Mouse (Mus musculus) heart, embryonic 13.5 days (tissue): ENCODE measurements around the gene Rspo4. TPM values are rescaled to one million over a fixed set of nuclear protein-coding genes. Genes with fewer than 3 reads are reported as not detected.

ENCODE experiments used
- ATAC-seq: fragments of 200-750 bp; cut with Nextera tagmentation; 2 replicates; pipeline ENCODE4 v1.8.0; 2017; ENCODE audit warnings: moderate TSS enrichment; ENCODE audit not compliant: insufficient number of reproducible peaks, low FRiP score, low TSS enrichment; ENCODE audit errors: extremely low read depth
- H3K27ac ChIP-seq: fragments of 300-500 bp; sonication (generic); replicated peaks from 2 replicates; pipeline ENCODE4 v1.5.1; 2015; ENCODE audit warnings: moderate library complexity, mild to moderate bottlenecking, inconsistent platforms
- H3K27me3 ChIP-seq: fragments of 300-500 bp; sonication (generic); replicated peaks from 2 replicates; pipeline ENCODE4 v1.6.1; 2015; ENCODE audit warnings: mild to moderate bottlenecking, inconsistent platforms
- H3K36me3 ChIP-seq: fragments of 300-500 bp; sonication (generic); 2 replicates; pipeline ENCODE4 v1.6.1; 2015; ENCODE audit warnings: mild to moderate bottlenecking, inconsistent platforms
- H3K4me1 ChIP-seq: fragments of 300-500 bp; sonication (generic); 2 replicates; pipeline ENCODE4 v1.6.1; 2015; ENCODE audit warnings: inconsistent platforms
- H3K4me2 ChIP-seq: fragments of 300-500 bp; sonication (generic); 2 replicates; pipeline ENCODE4 v1.6.1; 2015; ENCODE audit warnings: inconsistent platforms, mild to moderate bottlenecking, moderate library complexity
- H3K4me3 ChIP-seq: fragments of 300-500 bp; sonication (generic); 2 replicates; pipeline ENCODE4 v1.5.1; 2015; ENCODE audit warnings: moderate library complexity, mild to moderate bottlenecking, inconsistent platforms
- H3K9ac ChIP-seq: fragments of 300-500 bp; sonication (generic); 2 replicates; pipeline ENCODE4 v1.6.1; 2015; ENCODE audit warnings: inconsistent platforms, mild to moderate bottlenecking, moderate library complexity
- H3K9me3 ChIP-seq: fragments of 300-500 bp; sonication (generic); 2 replicates; pipeline ENCODE4 v1.6.1; 2016; ENCODE audit warnings: inconsistent platforms
- WGBS: fragments of 180-500 bp; shearing (Covaris S2); methylation state at CpG from one replicate; pipeline ENCODE4 v1.1.7; 2015; ENCODE audit warnings: mixed read lengths; 5-methylcytosine and 5-hydroxymethylcytosine counted together
- polyA plus RNA-seq: library from polyadenylated mRNA; unstranded; fragments of >200 nt; fragmentation: Nextera tagmentation; extraction: Ambion mirVana; gene quantifications from 2 replicates; pipeline ENCODE4 v1.2.1, GENCODE M21; 2015

Rspo4 gene
- polyA plus RNA-seq, 1 experiment from 2014 or later: not detected

DNA sequence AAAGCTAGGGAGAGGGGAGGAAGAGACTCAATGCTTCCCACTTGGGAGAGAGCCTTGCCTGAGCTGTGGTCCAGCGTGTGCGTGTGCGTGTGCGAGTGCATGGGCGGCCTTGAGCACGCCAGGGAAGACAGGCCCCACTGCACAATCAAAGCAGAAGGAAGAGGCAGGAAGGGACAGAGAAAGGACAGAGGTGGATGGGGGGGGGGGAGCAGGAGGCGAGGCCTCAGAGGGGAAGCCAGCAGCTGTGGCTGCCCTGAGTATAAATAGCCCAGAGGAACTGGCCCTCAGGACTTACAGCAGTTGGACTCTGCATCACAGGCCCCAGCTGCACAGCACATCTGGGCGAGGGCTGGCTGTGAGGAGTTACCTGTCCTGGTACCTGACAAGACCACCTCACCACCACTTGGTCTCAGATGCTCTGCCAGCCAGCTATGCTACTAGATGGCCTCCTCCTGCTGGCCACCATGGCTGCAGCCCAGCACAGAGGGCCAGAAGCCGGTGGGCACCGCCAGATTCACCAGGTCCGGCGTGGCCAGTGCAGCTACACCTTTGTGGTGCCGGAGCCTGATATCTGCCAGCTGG is 68.3 kb downstream of the Rspo4 start, which contains the start of gene Angpt4:
TSS of gene Angpt4 (plus strand) at position 292 of the 582 bp plus-strand sequence.
- Histone ChIP-seq H3K27ac (no peak within 1 kb of the TSS), H3K4me2 (no peak within 1 kb of the TSS), H3K4me1 (peaks cover 18% of the 10 kb centered on the region), H3K9me3 (no peaks in the 10 kb centered on the region), H3K9ac (peak within 1 kb of the TSS; percentile 3; the same call in 1 of the 2 replicates), H3K4me3 (no peak within 1 kb of the TSS), H3K36me3 (no peaks in the 10 kb centered on the region), H3K27me3 (0 out of 2 replicates have a peak, but pooled peaks cover 7% of the 10 kb centered on the region)
- WGBS: 51% methylated on average over 12 of the region's 13 CpGs
- ATAC-seq: peak; percentile 14; the same call in 1 of the 2 replicates

DNA sequence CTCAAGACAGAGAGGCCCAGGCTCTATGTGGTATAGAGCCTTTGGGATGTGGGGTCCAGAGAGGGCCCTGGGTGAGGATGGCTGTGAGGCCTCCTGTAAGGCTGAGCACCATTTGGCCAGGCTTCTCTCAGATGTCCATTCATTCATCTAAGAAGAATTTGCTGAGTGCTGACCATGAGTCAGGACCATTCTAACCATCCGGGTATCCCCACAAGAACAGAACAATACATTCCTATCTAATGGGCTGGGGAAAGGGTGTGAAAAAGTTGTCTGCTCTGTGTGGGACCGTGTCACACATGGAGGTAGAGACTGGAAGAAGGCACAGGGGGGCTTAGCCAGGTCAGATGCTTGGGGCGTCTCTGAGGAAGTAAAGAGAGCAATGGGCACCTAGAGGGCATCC is 69.0 kb downstream of the Rspo4 start:
- ATAC-seq: no peak

DNA sequence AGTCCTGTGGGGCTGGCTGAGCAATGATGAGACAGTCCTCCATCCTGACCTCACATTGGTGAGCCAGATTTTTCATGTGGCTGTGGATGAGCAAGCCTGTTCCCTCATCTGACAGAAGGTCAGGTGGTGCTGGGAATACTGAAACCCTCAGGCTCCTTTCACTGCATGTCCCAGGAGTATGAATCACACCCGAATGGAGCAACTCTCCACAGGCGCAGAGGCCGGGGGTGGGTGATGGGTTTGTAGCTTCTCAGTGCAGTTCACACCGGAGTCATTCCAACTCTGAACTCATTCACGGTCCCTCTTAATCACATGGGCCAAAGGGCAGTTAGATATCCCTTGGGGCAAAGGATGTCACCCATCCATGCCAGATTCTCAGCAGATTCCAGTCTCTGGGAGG is 71.4 kb downstream of the Rspo4 start:
- Histone ChIP-seq H3K36me3 (no peaks in the 10 kb centered on the region), H3K4me3 (no peak overlapping the region), H3K27me3 (0 out of 2 replicates have a peak, but pooled peaks cover 7% of the 10 kb centered on the region), H3K9me3 (no peaks in the 10 kb centered on the region), H3K9ac (no peak overlapping the region), H3K27ac (no peak overlapping the region), H3K4me2 (no peak overlapping the region), H3K4me1 (peaks cover 22% of the 10 kb centered on the region)
- no peak for ATAC-seq
- WGBS: 64% methylated on average over 5 of the region's 5 CpGs

More for the DNA sequence above, 69.0 kb downstream of the Rspo4 start:
- WGBS: 66% methylated on average over 3 of the region's 3 CpGs
- Histone ChIP-seq H3K27ac (no peak overlapping the region), H3K9ac (no peak overlapping the region), H3K4me3 (no peak overlapping the region), H3K27me3 (0 out of 2 replicates have a peak, but pooled peaks cover 7% of the 10 kb centered on the region), H3K4me2 (no peak overlapping the region), H3K9me3 (no peaks in the 10 kb centered on the region), H3K4me1 (peaks cover 18% of the 10 kb centered on the region), H3K36me3 (no peaks in the 10 kb centered on the region)

DNA sequence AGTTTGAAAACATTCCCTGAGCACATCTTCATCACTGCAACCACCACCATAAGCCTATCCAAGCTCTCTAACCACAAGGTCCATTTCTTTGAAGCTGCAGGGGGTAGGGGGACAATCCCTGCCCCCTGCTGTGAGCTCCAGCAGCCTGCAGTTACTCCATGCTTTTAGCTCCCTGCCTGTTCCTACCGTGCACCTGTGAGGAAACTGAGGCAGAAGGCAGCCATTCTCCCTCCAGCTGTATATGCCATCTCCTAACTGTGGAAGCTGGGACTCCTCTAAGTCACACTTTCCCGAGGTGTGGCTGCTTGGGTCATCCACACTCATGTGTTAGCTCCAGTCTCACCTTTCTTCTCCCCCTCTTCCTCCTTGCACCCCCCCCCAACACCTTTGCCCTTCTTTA is 72.4 kb downstream of the Rspo4 start:
- Histone ChIP-seq H3K27me3 (0 out of 2 replicates have a peak, but pooled peaks cover 7% of the 10 kb centered on the region), H3K9me3 (no peaks in the 10 kb centered on the region), H3K4me1 (peaks cover 25% of the 10 kb centered on the region), H3K4me2 (no peak overlapping the region), H3K4me3 (no peak overlapping the region), H3K27ac (no peak overlapping the region), H3K9ac (no peak overlapping the region), H3K36me3 (no peaks in the 10 kb centered on the region)
- no peak for ATAC-seq
- 23% methylated on average over 2 of the region's 2 CpGs for WGBS

DNA sequence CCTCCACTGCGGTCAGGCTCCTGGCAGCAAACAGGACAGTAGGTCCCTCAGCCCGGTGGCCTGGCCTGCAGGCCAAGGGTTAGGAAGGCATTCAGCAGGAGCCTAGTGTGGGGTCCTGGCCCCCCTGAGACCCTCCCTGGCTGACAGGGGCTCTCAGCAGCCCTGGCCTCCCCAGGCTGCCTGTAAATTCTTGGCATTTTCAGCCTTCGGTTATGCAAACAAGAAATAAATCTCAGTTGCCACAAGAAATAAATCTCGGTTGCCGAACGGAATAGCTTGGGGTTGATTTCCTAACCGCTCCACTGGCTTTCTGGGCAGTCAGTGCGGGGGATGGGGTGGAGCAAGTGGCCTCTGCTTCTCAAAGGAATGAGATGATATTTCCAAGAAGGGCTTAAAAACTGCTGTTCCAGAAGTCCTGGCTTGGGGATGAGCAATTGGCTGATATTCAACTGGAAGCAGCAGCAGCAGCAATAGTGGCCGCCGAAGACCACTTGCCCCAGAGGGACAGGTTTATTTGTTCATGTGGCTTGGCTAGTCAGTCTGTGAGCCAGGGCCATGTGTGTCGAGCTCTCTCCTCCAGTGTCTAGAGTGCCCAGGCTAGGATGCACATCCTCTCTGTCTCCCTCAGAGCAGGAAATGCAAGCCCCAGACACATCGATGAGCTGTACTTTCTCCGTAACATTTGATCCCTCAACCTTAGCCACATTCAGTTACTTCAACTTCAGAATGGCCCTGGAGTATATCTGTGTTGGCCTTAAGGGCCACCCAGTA is 73.5 kb downstream of the Rspo4 start:
- no peak for ATAC-seq
- Histone ChIP-seq H3K9me3 (no peaks in the 10 kb centered on the region), H3K4me1 (peaks cover 16% of the 10 kb centered on the region), H3K27ac (no peak overlapping the region), H3K36me3 (no peaks in the 10 kb centered on the region), H3K27me3 (0 out of 2 replicates have a peak, but pooled peaks cover 7% of the 10 kb centered on the region), H3K4me2 (no peak overlapping the region), H3K9ac (no peak overlapping the region), H3K4me3 (no peak overlapping the region)
- 62% methylated on average over 13 of the region's 13 CpGs for WGBS

DNA sequence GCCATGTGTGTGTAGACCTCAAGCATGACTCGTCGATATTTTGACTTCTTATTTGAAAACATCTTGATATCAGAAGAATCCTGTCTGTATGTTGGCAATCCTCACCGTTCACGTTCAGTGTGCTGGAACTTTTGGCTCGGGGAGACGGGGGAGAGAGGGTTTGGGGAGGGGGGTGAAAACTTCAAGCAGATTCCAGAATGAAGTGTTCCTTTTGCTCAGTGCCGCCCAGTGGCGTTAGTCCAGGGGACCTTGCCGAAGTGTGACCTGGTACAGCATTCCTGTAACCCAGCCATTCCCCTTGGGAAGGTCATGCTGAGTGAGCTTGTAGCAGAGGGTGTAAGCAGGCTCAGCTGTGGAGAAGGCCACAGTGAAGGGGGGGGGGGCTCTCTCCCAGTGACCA is 76.4 kb downstream of the Rspo4 start:
- H3K4me2 ChIP-seq: no peak overlapping the region
- H3K27me3 ChIP-seq: 0 out of 2 replicates have a peak, but pooled peaks cover under 1% of the 10 kb centered on the region
- 32% methylated on average over 9 of the region's 9 CpGs for WGBS
- no peak overlapping the region for H3K9ac ChIP-seq
- no peaks in the 10 kb centered on the region for H3K9me3 ChIP-seq
- H3K27ac ChIP-seq: no peak overlapping the region
- peaks cover 16% of the 10 kb centered on the region for H3K4me1 ChIP-seq
- H3K36me3 ChIP-seq: no peaks in the 10 kb centered on the region
- no peak overlapping the region for H3K4me3 ChIP-seq
- ATAC-seq: no peak

DNA sequence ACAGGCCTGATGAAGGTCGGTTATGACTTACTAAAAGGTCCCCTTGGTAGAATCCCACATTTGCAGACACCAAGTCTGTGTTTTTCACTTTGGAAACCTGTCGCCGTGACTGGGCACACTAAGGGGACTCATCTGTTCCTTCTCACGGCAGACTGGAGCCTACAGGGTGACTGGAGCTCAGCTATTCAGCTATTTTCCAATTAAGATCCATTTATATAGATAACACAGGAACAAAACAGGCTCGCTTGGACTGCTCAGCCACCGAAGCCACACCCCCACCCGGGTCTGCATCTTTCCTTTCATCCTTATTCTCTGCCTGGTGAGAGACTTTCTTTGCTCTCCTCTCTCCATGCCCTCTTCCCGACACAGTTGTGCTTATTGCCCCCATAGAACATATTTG is 78.3 kb downstream of the Rspo4 start:
- Histone ChIP-seq H3K27ac (no peak overlapping the region), H3K4me3 (no peak overlapping the region), H3K4me1 (peaks cover 20% of the 10 kb centered on the region), H3K27me3 (no peaks in the 10 kb centered on the region), H3K36me3 (no peaks in the 10 kb centered on the region), H3K4me2 (no peak overlapping the region), H3K9me3 (no peaks in the 10 kb centered on the region), H3K9ac (no peak overlapping the region)
- WGBS: 65% methylated on average over 8 of the region's 8 CpGs
- no peak for ATAC-seq

DNA sequence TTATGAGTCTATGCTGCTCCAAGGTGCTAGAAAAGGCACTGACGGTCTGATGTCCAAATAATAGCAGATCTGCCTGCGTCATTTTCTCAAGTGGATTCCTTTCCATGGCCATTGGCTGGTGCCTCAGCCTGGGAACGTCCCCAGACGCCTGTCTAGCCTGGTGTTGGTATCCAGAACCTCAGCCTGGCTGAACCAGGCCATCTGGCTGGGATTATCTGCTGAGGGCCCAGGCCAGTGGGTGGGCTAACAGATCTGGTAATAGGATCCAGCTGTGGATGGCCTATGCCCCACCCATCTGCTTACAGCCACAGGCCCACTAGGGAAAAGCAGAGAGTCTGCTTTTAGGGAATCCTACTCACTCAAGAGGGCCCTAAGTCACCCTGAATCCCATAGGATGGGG is 78.9 kb downstream of the Rspo4 start:
- no peaks in the 10 kb centered on the region for H3K9me3 ChIP-seq

More for the DNA sequence above, 78.9 kb downstream of the Rspo4 start:
- Histone ChIP-seq H3K4me3 (no peak overlapping the region), H3K4me2 (no peak overlapping the region), H3K4me1 (peaks cover 20% of the 10 kb centered on the region), H3K9ac (no peak overlapping the region), H3K27me3 (no peaks in the 10 kb centered on the region), H3K27ac (no peak overlapping the region), H3K36me3 (no peaks in the 10 kb centered on the region)
- no peak for ATAC-seq
- 41% methylated on average over 4 of the region's 4 CpGs for WGBS

Other genes with a start within 250 kb of the Rspo4 start
- 0.31 and 0.37 TPM in 2 replicates for gene Snph, start 210.3 kb upstream of the Rspo4 start, polyA plus RNA-seq
- gene Rad21l, start 174.4 kb upstream of the Rspo4 start, polyA plus RNA-seq: not detected in 2 replicates
- gene Tmem74b, start 140.9 kb upstream of the Rspo4 start, polyA plus RNA-seq: 1.8 and 3.1 TPM in 2 replicates
- 27.9 and 28.0 TPM in 2 replicates for gene Psmf1, start 98.7 kb upstream of the Rspo4 start, polyA plus RNA-seq
- 0.05 and 0.28 TPM in 2 replicates for gene Angpt4, start 68.3 kb downstream of the Rspo4 start, polyA plus RNA-seq
- gene Fam110a, start 137.3 kb downstream of the Rspo4 start, polyA plus RNA-seq: 9.3 and 10.2 TPM in 2 replicates
- gene Slc52a3, start 153.6 kb downstream of the Rspo4 start, polyA plus RNA-seq: 0.17 and 0.25 TPM in 2 replicates
- 0.04 TPM in 1 of 2 replicates, not detected in the other for gene Scrt2, start 238.6 kb downstream of the Rspo4 start, polyA plus RNA-seq